Mouse (Mus musculus) ES-E14 (cell line): Measurements from ENCODE around the gene Rtel1. TPM values are rescaled to one million over a fixed set of nuclear protein-coding genes. Genes with fewer than 3 reads are reported as not detected.

Experiments
- DNase-seq: peaks from one replicate; pipeline ENCODE4 v3.0.0-alpha.2; 2013; ENCODE audit warnings: low read depth, low spot score
- H3K27ac ChIP-seq: 2 replicates; pipeline ENCODE4 v1.5.1; 2012; ENCODE audit warnings: low read depth, mild to moderate bottlenecking, low read length, moderate library complexity, mixed read lengths; ENCODE audit not compliant: poor library complexity, insufficient read depth, severe bottlenecking
- H3K36me3 ChIP-seq: 2 replicates; pipeline ENCODE4 v1.6.1; 2012; ENCODE audit warnings: mild to moderate bottlenecking, low read length, moderate library complexity, mixed read lengths; ENCODE audit not compliant: control insufficient read depth, poor library complexity, insufficient read depth, severe bottlenecking
- H3K4me1 ChIP-seq, 2 experiments: fragments of 150-350 bp in 1 of 2; sonication (generic) in 1 of 2; 2 replicates each; pipeline ENCODE4 v1.6.1; 2012; ENCODE audit warnings: low read length in 2 of 2, mild to moderate bottlenecking in 1 of 2, mixed read lengths in 1 of 2; ENCODE audit not compliant: control insufficient read depth in 2 of 2, insufficient read depth in 2 of 2, poor library complexity in 1 of 2
- H3K4me3 ChIP-seq, 2 experiments: fragments of 150-350 bp in 1 of 2; sonication (generic) in 1 of 2; 2 replicates each; pipeline ENCODE4 v1.5.1; 2012; ENCODE audit warnings: low read length in 2 of 2, low read depth in 1 of 2, mild to moderate bottlenecking in 1 of 2, mixed read lengths in 1 of 2; ENCODE audit not compliant: insufficient read depth in 1 of 2, poor library complexity in 1 of 2, severe bottlenecking in 1 of 2
- H3K9ac ChIP-seq: 2 replicates; pipeline ENCODE4 v1.6.1; 2012; ENCODE audit warnings: low read depth, mild to moderate bottlenecking, low read length, mixed read lengths; ENCODE audit not compliant: poor library complexity, insufficient read depth, severe bottlenecking
- H3K9me3 ChIP-seq: fragments of 150-350 bp; sonication (generic); 2 replicates; pipeline ENCODE4 v1.6.1; 2012; ENCODE audit warnings: low read depth, mild to moderate bottlenecking, low read length; ENCODE audit not compliant: control insufficient read depth, insufficient read depth
- CHD2 ChIP-seq: IDR thresholded peaks from 2 replicates; pipeline ENCODE4 v1.6.1; 2014; ENCODE audit warnings: mild to moderate bottlenecking, low read depth, low read length, inconsistent platforms
- HCFC1 ChIP-seq: IDR thresholded peaks from 2 replicates; pipeline ENCODE4 v1.6.1; 2012; ENCODE audit warnings: low read length, inconsistent platforms, borderline replicate concordance; ENCODE audit not compliant: insufficient read depth
- MAFK ChIP-seq: IDR thresholded peaks from 2 replicates; pipeline ENCODE4 v1.6.1; 2014; ENCODE audit warnings: mild to moderate bottlenecking, low read depth, low read length, inconsistent platforms; ENCODE audit not compliant: insufficient read depth
- ZC3H11A ChIP-seq: IDR thresholded peaks from 2 replicates; pipeline ENCODE4 v1.6.1; 2012; ENCODE audit warnings: low read depth, mild to moderate bottlenecking, inconsistent platforms, low read length, borderline replicate concordance
- ZNF384 ChIP-seq: IDR thresholded peaks from 2 replicates; pipeline ENCODE4 v1.6.1; 2012; ENCODE audit warnings: low read depth, low read length, inconsistent platforms
- in situ Hi-C, 2 experiments: fragments of 600-800 bp; cut with MboI; formaldehyde crosslinking; loops; one replicate each; pipeline ENCODE4 v1.15.1; 2025; ENCODE audit warnings: low sequenced_read_pairs in 2 of 2, inconsistent platforms in 1 of 2; ENCODE audit not compliant: unreplicated experiment in 2 of 2
- total RNA-seq: library from RNA; depleted of rRNA; stranded (reverse); fragments of 300-350 nt; gene quantifications from 2 replicates; pipeline ENCODE4 v1.2.3, GENCODE M21; 2012; rRNA removed

The Rtel1 gene
- 133 and 209 TPM in 2 replicates for total RNA-seq

DNA sequence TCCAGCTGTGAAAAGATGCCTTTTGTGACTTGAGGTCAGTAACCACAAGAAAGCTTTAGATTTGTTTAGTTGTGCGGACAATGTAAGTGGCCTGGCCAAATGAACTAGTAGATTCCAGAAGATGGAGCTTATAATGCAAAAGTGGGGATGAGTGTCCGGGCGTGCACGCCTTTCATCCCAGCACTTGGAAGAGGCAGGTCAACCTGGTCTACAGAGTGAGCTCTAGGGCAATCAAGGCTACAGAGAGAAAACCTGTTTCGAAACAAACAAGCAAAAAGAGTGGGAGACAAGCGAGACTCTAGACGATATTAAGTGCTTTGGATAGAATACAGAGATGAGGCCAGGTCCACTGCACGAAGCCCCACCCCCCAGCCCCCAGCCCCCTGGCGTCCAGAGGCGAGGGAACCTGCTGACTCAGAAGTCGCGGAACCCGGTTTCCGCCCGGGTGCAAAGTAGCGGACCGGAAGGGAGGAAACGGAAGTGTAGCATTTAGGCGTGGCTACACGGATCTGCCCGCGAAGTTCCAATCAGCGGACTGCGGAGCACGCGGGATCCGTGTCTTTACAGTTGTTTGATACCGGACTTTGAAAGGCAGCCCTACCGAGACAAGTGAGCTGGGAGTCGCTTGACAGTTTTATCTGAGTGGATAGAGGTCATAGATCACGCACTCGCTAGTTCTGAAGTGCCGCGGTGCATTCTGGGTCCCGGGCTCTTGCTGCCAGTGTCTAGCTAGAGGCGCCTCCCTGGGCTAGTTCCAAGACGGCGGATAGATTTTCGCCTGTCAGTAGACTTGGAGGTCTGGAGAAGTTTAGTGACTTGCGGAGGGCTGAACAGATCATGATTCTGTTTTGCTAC, at the start of gene Rtel1:
Rtel1 (plus strand) TSS at position 492 of the 855 bp plus-strand sequence.
- in situ Hi-C loops, result no loop called here
- Histone ChIP-seq H3K36me3 (peaks cover 23% of the 10 kb centered on the region), H3K4me3 (peak within 1 kb of the TSS; percentile 99 to 100)

DNA sequence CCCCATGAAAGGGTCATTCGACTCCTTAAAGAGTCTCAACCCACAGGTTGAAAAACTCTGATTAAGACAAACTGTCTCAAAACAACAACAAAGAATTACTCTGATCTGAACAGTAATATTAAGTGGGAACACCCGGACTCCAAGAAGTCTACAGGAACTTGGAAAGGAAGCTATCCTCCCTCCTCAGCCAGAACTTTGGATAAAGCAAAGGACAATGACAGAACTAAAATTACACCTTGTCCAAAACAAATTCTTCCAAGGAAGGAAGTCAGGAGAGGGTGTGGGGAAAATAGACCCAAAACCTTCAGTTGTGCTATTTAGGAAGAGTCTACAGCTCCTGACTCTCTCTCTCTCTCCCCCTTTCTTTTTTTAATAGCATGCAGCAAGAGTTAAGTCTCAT, 47.4 kb upstream of the Rtel1 start:
- no peaks in the 10 kb centered on the region; a peak in 1 of 4 replicates for H3K4me1 ChIP-seq
- no peak for DNase-seq
- H3K9me3 ChIP-seq, result no peaks in the 10 kb centered on the region
- H3K9ac ChIP-seq, result no peak overlapping the region
- in situ Hi-C loops, result no loop called here
- peaks cover 2% of the 10 kb centered on the region; the same call in 1 of the 2 replicates for H3K36me3 ChIP-seq
- no peak for TF ChIP-seq ZNF384
- TF ChIP-seq HCFC1, result no peak
- no peak for TF ChIP-seq MAFK
- no peak for TF ChIP-seq CHD2
- TF ChIP-seq ZC3H11A, result no peak
- no peak overlapping the region for H3K4me3 ChIP-seq
- no peak overlapping the region for H3K27ac ChIP-seq

More for the DNA sequence above, at the start of gene Rtel1:
- 0 out of 2 replicates have a peak, but pooled peaks have one; percentile 32 for TF ChIP-seq CHD2
- peak; percentile 80 for TF ChIP-seq HCFC1
- peak; percentile 97 for TF ChIP-seq MAFK
- no peak for TF ChIP-seq ZC3H11A
- H3K9me3 ChIP-seq, result no peaks in the 10 kb centered on the region
- H3K9ac ChIP-seq, result peak within 1 kb of the TSS; percentile 99
- peak; percentile 82 for DNase-seq
- H3K27ac ChIP-seq, result peak within 1 kb of the TSS; percentile 94
- H3K4me1 ChIP-seq, result peaks cover 4 to 17% of the 10 kb centered on the region in 2 experiments; a peak in 2 of 4 replicates

DNA sequence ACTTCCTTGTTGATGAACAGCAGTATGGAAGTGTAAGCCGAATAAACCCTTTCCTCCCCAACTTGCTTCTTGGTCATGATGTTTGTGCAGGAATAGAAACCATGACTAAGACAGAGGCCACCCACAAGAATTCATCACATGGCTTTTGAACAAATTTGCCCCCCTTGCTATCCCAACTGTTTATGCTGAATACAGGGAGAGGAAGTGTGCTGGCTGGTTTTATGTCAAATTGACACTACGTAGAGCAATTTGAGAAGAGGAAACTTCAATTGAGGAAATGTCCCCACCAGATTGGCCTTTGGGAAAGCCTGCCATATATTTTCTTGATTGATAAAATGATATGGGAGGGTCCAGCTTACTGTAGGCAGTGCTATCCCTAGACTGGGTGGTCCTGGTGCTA, 45.7 kb upstream of the Rtel1 start:
- Histone ChIP-seq H3K27ac (no peak overlapping the region), H3K4me1 (no peaks in the 10 kb centered on the region; a peak in 1 of 4 replicates), H3K9me3 (no peaks in the 10 kb centered on the region), H3K4me3 (no peak overlapping the region), H3K36me3 (peaks cover 5% of the 10 kb centered on the region), H3K9ac (no peak overlapping the region)
- no peak for DNase-seq
- in situ Hi-C loops, result no loop called here
- no peak for TF ChIP-seq ZC3H11A
- no peak for TF ChIP-seq ZNF384
- no peak for TF ChIP-seq CHD2
- TF ChIP-seq MAFK, result no peak
- no peak for TF ChIP-seq HCFC1

DNA sequence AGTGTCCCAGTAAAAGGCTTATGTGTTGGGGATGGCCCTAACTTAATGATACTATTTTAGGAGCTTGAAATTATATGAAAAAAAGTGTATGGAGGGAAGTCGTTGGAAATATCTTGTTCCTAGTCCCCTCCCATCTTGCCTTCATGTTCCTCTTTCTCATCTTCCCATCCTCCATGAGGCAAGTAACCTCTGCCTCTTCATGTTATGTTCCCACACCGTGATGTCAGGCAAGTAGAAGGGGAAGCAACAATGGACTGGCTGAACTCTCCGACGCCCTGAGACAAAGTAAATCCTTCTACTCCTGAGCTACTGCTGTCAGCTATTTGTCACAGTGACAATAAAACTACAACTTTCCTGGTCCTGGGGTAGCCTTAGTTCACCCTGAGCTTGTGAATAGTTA, 44.9 kb upstream of the Rtel1 start:
- no peak overlapping the region for H3K4me3 ChIP-seq
- TF ChIP-seq CHD2, result no peak
- TF ChIP-seq ZC3H11A, result no peak
- no peak for TF ChIP-seq HCFC1
- no peak for TF ChIP-seq MAFK
- TF ChIP-seq ZNF384, result no peak
- in situ Hi-C loops, result no loop called here
- no peak overlapping the region for H3K27ac ChIP-seq
- peaks cover 5% of the 10 kb centered on the region for H3K36me3 ChIP-seq
- H3K9ac ChIP-seq, result no peak overlapping the region
- no peak for DNase-seq
- H3K4me1 ChIP-seq, result no peaks in the 10 kb centered on the region; a peak in 1 of 4 replicates
- no peaks in the 10 kb centered on the region for H3K9me3 ChIP-seq
